Mouse (Mus musculus) liver, embryonic 11.5 days (tissue): ENCODE results near the gene Ppp4c. TPM values are rescaled to one million over a fixed set of nuclear protein-coding genes. Genes with fewer than 3 reads are reported as not detected.

Experiments used
- ATAC-seq: fragments of 200-750 bp; cut with Nextera tagmentation; replicated peaks from 2 replicates; pipeline ENCODE4 v1.8.0; 2017; ENCODE audit warnings: moderate number of reproducible peaks, mild to moderate bottlenecking, moderate TSS enrichment, moderate library complexity; ENCODE audit not compliant: low FRiP score
- DNase-seq: peaks from one replicate; pipeline ENCODE4 v3.0.0-alpha.2; 2017; ENCODE audit warnings: low spot score
- H3K27ac ChIP-seq: fragments of 300-500 bp; sonication (generic); 2 replicates; pipeline ENCODE4 v1.5.1; 2014; ENCODE audit warnings: mild to moderate bottlenecking, low read depth, low read length, control low read depth
- H3K27me3 ChIP-seq: fragments of 300-500 bp; sonication (generic); replicated peaks from 2 replicates; pipeline ENCODE4 v1.6.1; 2014; ENCODE audit warnings: low read length, mixed read lengths; ENCODE audit not compliant: control insufficient read depth, insufficient read depth
- H3K36me3 ChIP-seq: fragments of 300-500 bp; sonication (generic); 2 replicates; pipeline ENCODE4 v1.6.1; 2014; ENCODE audit warnings: mild to moderate bottlenecking, low read length, moderate library complexity, mixed read lengths; ENCODE audit not compliant: control insufficient read depth, insufficient read depth
- H3K4me1 ChIP-seq: fragments of 300-500 bp; sonication (generic); replicated peaks from 2 replicates; pipeline ENCODE4 v1.6.1; 2014; ENCODE audit warnings: low read length, mixed read lengths; ENCODE audit not compliant: control insufficient read depth, insufficient read depth
- H3K4me2 ChIP-seq: fragments of 300-500 bp; sonication (generic); 2 replicates; pipeline ENCODE4 v1.6.1; 2014; ENCODE audit warnings: mild to moderate bottlenecking, control low read depth, moderate library complexity
- H3K4me3 ChIP-seq: fragments of 300-500 bp; sonication (generic); 2 replicates; pipeline ENCODE4 v1.5.1; 2014; ENCODE audit warnings: low read depth, low read length, control low read depth
- H3K9ac ChIP-seq: fragments of 300-500 bp; sonication (generic); 2 replicates; pipeline ENCODE4 v1.6.1; 2014; ENCODE audit warnings: low read depth, low read length, control low read depth
- H3K9me3 ChIP-seq: fragments of 300-500 bp; sonication (generic); 2 replicates; pipeline ENCODE4 v1.6.1; 2016; ENCODE audit warnings: low read length, inconsistent platforms, mixed read lengths; ENCODE audit not compliant: control insufficient read depth
- WGBS: fragments of 180-500 bp; shearing (Covaris S2); extraction: QIAGEN DNeasy Blood & Tissue Kit; methylation state at CpG from one replicate; pipeline ENCODE4 v1.1.7; 2014; 5-methylcytosine and 5-hydroxymethylcytosine counted together
- polyA plus RNA-seq: library from polyadenylated mRNA; unstranded; fragments of >200 nt; fragmentation: Nextera tagmentation; extraction: Ambion mirVana; gene quantifications from 2 replicates; pipeline ENCODE4 v1.2.1, GENCODE M21; 2014

Ppp4c gene
- 266 and 269 TPM in 2 replicates for polyA plus RNA-seq

- DNase-seq (peak; percentile 98), ATAC-seq (peak; percentile 89)
- Histone ChIP-seq H3K9me3 (no peaks in the 10 kb centered on the region), H3K27ac (peak within 1 kb of the TSS; percentile 96), H3K4me2 (peak within 1 kb of the TSS; percentile 73), H3K4me1 (peaks cover 48% of the 10 kb centered on the region), H3K27me3 (no peaks in the 10 kb centered on the region), H3K36me3 (peaks cover 53% of the 10 kb centered on the region), H3K4me3 (peak within 1 kb of the TSS; percentile 97), H3K9ac (peak within 1 kb of the TSS; percentile 96)
- WGBS: under 1% methylated on average over 79 of the region's 83 CpGs
These were observed at the start of gene Ppp4c for GRCm38 (mm10) chr7:126791851-126792720. TSS of gene Ppp4c (minus strand) at chr7:126792496.

GRCm38 (mm10) chr7:126833294-126833693 lies 41.0 kb upstream of the Ppp4c start:
- Histone ChIP-seq H3K9ac (no peak overlapping the region), H3K4me2 (no peak overlapping the region), H3K36me3 (no peaks in the 10 kb centered on the region), H3K4me3 (no peak overlapping the region), H3K27ac (no peak overlapping the region), H3K9me3 (no peaks in the 10 kb centered on the region), H3K27me3 (peaks cover 12% of the 10 kb centered on the region), H3K4me1 (no peaks in the 10 kb centered on the region; the same call in 1 of the 2 replicates)
- DNase-seq: no peak
- WGBS: 100% methylated on average over 1 of the region's 1 CpGs
- no peak for ATAC-seq

GRCm38 (mm10) chr7:126832036-126832598 lies 39.8 kb upstream of the Ppp4c start:
- no peaks in the 10 kb centered on the region; the same call in 1 of the 2 replicates for H3K4me1 ChIP-seq
- peak; percentile 81 for ATAC-seq
- no peaks in the 10 kb centered on the region for H3K36me3 ChIP-seq
- DNase-seq: peak; percentile 75
- peak overlapping the region; percentile 45 for H3K4me3 ChIP-seq
- H3K27me3 ChIP-seq: peaks cover 12% of the 10 kb centered on the region
- WGBS: 2% methylated on average over 21 of the region's 21 CpGs
- H3K9ac ChIP-seq: peak overlapping the region; percentile 35; the same call in 1 of the 2 replicates
- H3K27ac ChIP-seq: no peak overlapping the region
- peak overlapping the region; percentile 67 for H3K4me2 ChIP-seq
- no peaks in the 10 kb centered on the region for H3K9me3 ChIP-seq

GRCm38 (mm10) chr7:126831539-126831938 lies 39.2 kb upstream of the Ppp4c start, which contains the start of gene 4930451I11Rik:
TSS of gene 4930451I11Rik (minus strand) at chr7:126831639.
- ATAC-seq: no peak
- Histone ChIP-seq H3K27ac (no peak within 1 kb of the TSS), H3K27me3 (peaks cover 12% of the 10 kb centered on the region), H3K9ac (peak within 1 kb of the TSS; percentile 35; the same call in 1 of the 2 replicates), H3K36me3 (no peaks in the 10 kb centered on the region), H3K9me3 (no peaks in the 10 kb centered on the region), H3K4me3 (peak within 1 kb of the TSS; percentile 45), H3K4me1 (no peaks in the 10 kb centered on the region; the same call in 1 of the 2 replicates), H3K4me2 (peak within 1 kb of the TSS; percentile 67)
- 54% methylated on average over 5 of the region's 5 CpGs for WGBS
- no peak for DNase-seq

GRCm38 (mm10) chr7:126825952-126826351 lies 33.7 kb upstream of the Ppp4c start:
- no peak overlapping the region for H3K27ac ChIP-seq
- 58% methylated on average over 5 of the region's 5 CpGs for WGBS
- ATAC-seq (no peak), DNase-seq (no peak)
- peaks cover 6% of the 10 kb centered on the region; the same call in 1 of the 2 replicates for H3K4me1 ChIP-seq
- H3K4me3 ChIP-seq: no peak overlapping the region
- no peaks in the 10 kb centered on the region for H3K36me3 ChIP-seq
- H3K27me3 ChIP-seq: peaks cover 43% of the 10 kb centered on the region
- no peak overlapping the region for H3K4me2 ChIP-seq
- no peak overlapping the region for H3K9ac ChIP-seq
- no peaks in the 10 kb centered on the region for H3K9me3 ChIP-seq

GRCm38 (mm10) chr7:126825403-126825802 lies 33.1 kb upstream of the Ppp4c start:
- Histone ChIP-seq H3K27ac (no peak overlapping the region), H3K9ac (no peak overlapping the region), H3K27me3 (peaks cover 41% of the 10 kb centered on the region), H3K4me3 (no peak overlapping the region), H3K9me3 (no peaks in the 10 kb centered on the region), H3K4me1 (peaks cover 6% of the 10 kb centered on the region; the same call in 1 of the 2 replicates), H3K36me3 (no peaks in the 10 kb centered on the region), H3K4me2 (no peak overlapping the region)
- ATAC-seq: no peak
- 18% methylated on average over 8 of the region's 8 CpGs for WGBS
- no peak for DNase-seq

- Histone ChIP-seq H3K27ac (no peak overlapping the region), H3K4me1 (peaks cover 6% of the 10 kb centered on the region; the same call in 1 of the 2 replicates), H3K27me3 (peaks cover 36% of the 10 kb centered on the region), H3K9me3 (no peaks in the 10 kb centered on the region), H3K36me3 (no peaks in the 10 kb centered on the region), H3K4me2 (no peak overlapping the region), H3K4me3 (no peak overlapping the region), H3K9ac (no peak overlapping the region)
- DNase-seq (no peak), ATAC-seq (no peak)
- 16% methylated on average over 10 of the region's 10 CpGs for WGBS
These were observed 31.6 kb upstream of the Ppp4c start for GRCm38 (mm10) chr7:126823940-126824339.

GRCm38 (mm10) chr7:126823202-126823711 lies 31.0 kb upstream of the Ppp4c start:
- Histone ChIP-seq H3K27me3 (peaks cover 33% of the 10 kb centered on the region), H3K4me2 (peak overlapping the region; percentile 52), H3K9me3 (no peaks in the 10 kb centered on the region), H3K4me3 (peak overlapping the region; percentile 26), H3K4me1 (peaks cover 6% of the 10 kb centered on the region; the same call in 1 of the 2 replicates), H3K9ac (no peak overlapping the region), H3K27ac (no peak overlapping the region), H3K36me3 (no peaks in the 10 kb centered on the region)
- 0% methylated on average over 11 of the region's 19 CpGs for WGBS
- DNase-seq: no peak
- no peak for ATAC-seq
